Mouse (Mus musculus): ENCODE data around the gene Btn2a2.

DNA sequence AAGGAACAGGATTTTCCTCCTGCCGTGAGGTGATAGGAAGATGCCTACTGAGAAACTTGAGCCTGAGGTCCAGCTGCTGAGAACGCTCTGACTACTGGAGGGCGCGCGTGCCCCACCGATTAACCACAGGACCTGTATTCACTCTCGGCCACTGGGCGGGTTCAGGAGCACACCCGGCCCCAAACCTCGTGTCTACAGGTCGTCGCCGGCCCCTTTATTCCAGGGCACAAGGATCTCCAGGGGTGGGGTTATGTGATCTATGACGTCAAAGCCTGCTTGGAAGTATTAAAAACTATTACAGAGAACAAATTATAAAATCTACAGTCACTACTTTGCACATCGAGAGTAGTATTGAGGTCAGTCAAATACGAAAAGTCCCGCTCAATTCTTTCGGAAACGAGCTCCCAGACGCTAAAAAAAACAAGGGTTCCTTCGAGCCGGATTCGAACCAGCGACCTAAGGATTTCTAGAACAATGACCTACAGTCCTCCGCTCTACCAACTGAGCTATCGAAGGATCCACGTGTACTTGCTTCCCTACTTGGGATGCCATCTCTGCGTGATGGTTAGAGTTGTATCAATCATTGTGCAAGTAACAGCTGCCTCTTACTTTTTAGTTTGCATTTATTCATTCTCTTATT, 56.0 kb downstream of the Btn2a2 start:
- TF ChIP-seq GATA1 (IDR thresholded peaks at IDR 0.05; ENCODE audit: borderline replicate concordance, low read length), result no peak
- peak; percentile 30 for TF ChIP-seq CTCF (IDR thresholded peaks at IDR 0.05; ENCODE audit: low read depth, low read length)
- TF ChIP-seq GATA2 (IDR thresholded peaks at IDR 0.05; ENCODE audit: borderline replicate concordance, low read depth, low read length), result no peak

Data from G1E (cell line).